Mouse (Mus musculus): ENCODE results near the gene Clspn. TPM values are rescaled to one million over a fixed set of nuclear protein-coding genes. Genes with fewer than 3 reads are reported as not detected.

The Clspn gene
- polyA plus RNA-seq, 1 experiment from 2014 or later, result 54.3 TPM

- Histone ChIP-seq H3K4me2 (no peak overlapping the region), H3K9me3 (ENCODE audit: low read depth, low read length) (no peaks in the 10 kb centered on the region), H3K9ac (no peak overlapping the region), H3K4me1 (ENCODE audit: insufficient read depth) (no peaks in the 10 kb centered on the region), H3K27me3 (ENCODE audit: insufficient read depth, low read length) (no peaks in the 10 kb centered on the region), H3K36me3 (ENCODE audit: insufficient read depth) (peaks cover 7% of the 10 kb centered on the region; the same call in 1 of the 2 replicates), H3K27ac (ENCODE audit: low read depth) (no peak overlapping the region), H3K4me3 (ENCODE audit: low read depth, low read length) (no peak overlapping the region)
- WGBS, result 89% methylated on average over 17 of the region's 17 CpGs
- no peak for TF ChIP-seq CTCF (IDR thresholded peaks at IDR 0.05; ENCODE audit: low read depth)
- DNase-seq (no peak), ATAC-seq (ENCODE audit: insufficient read depth) (no peak)
Measured at GRCm38 (mm10) chr4:126611991-126612390, 55.3 kb downstream of the Clspn start.

- Histone ChIP-seq H3K36me3 (ENCODE audit: insufficient read depth) (peaks cover 7% of the 10 kb centered on the region; the same call in 1 of the 2 replicates), H3K27me3 (ENCODE audit: insufficient read depth, low read length) (peaks cover 20% of the 10 kb centered on the region; the same call in 1 of the 2 replicates), H3K27ac (ENCODE audit: low read depth) (no peak overlapping the region), H3K9ac (no peak overlapping the region), H3K4me1 (ENCODE audit: insufficient read depth) (no peaks in the 10 kb centered on the region), H3K4me2 (no peak overlapping the region), H3K9me3 (ENCODE audit: low read depth, low read length) (no peaks in the 10 kb centered on the region), H3K4me3 (ENCODE audit: low read depth, low read length) (no peak overlapping the region)
- ATAC-seq (ENCODE audit: insufficient read depth) (no peak), DNase-seq (no peak)
- WGBS, result 79% methylated on average over 4 of the region's 4 CpGs
- TF ChIP-seq CTCF (IDR thresholded peaks at IDR 0.05; ENCODE audit: low read depth), result no peak
Measured at GRCm38 (mm10) chr4:126616312-126616711, 59.6 kb downstream of the Clspn start.

- 4% methylated on average over 33 of the region's 33 CpGs for WGBS
- Histone ChIP-seq H3K9ac (peak overlapping the region; percentile 50), H3K4me1 (ENCODE audit: insufficient read depth) (no peaks in the 10 kb centered on the region), H3K27ac (ENCODE audit: low read depth) (no peak overlapping the region), H3K9me3 (ENCODE audit: low read depth, low read length) (no peaks in the 10 kb centered on the region), H3K27me3 (ENCODE audit: insufficient read depth, low read length) (peaks cover 23% of the 10 kb centered on the region; the same call in 1 of the 2 replicates), H3K4me3 (ENCODE audit: low read depth, low read length) (peak overlapping the region; percentile 31), H3K36me3 (ENCODE audit: insufficient read depth) (no peaks in the 10 kb centered on the region), H3K4me2 (peak overlapping the region; percentile 65)
- no peak for TF ChIP-seq CTCF (IDR thresholded peaks at IDR 0.05; ENCODE audit: low read depth)
- peak; percentile 41 for DNase-seq
- ATAC-seq (ENCODE audit: insufficient read depth), result peak; percentile 60
Measured at GRCm38 (mm10) chr4:126619691-126620330, 63.1 kb downstream of the Clspn start.

DNA sequence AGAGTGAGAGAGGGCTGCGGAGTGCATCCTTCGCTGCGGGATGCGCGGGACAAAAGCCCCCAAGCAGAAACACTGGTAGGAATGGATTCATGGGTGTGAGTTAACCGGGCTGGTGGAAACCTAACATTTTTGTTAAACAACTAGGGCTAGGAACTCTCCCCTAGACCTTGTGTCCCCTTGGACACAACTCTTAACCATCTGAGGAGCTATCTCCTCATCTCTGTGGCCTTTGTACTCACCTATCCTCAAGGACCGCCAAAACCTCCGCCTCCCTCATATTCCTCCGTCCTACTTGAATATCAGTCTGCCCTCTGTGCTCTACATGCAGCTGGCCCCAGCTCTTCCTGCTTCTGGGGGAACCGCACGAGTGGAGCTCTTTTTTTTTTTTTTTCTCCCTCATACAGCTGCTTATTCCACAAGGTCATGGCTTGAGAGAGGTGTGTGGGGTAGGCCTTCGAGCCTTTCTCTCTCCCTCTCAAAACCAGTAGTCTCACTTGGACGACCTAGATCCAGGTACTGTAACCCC is 63.7 kb downstream of the Clspn start:
- Histone ChIP-seq H3K36me3 (ENCODE audit: insufficient read depth) (no peaks in the 10 kb centered on the region), H3K4me1 (ENCODE audit: insufficient read depth) (no peaks in the 10 kb centered on the region), H3K9me3 (ENCODE audit: low read depth, low read length) (no peaks in the 10 kb centered on the region), H3K27me3 (ENCODE audit: insufficient read depth, low read length) (peaks cover 23% of the 10 kb centered on the region; the same call in 1 of the 2 replicates), H3K9ac (peak overlapping the region; percentile 50), H3K27ac (ENCODE audit: low read depth) (no peak overlapping the region), H3K4me3 (ENCODE audit: low read depth, low read length) (peak overlapping the region; percentile 31), H3K4me2 (peak overlapping the region; percentile 65)
- WGBS, result 24% methylated on average over 13 of the region's 13 CpGs
- ATAC-seq (ENCODE audit: insufficient read depth), result no peak
- TF ChIP-seq CTCF (IDR thresholded peaks at IDR 0.05; ENCODE audit: low read depth), result no peak
- no peak for DNase-seq

- DNase-seq, result peak; percentile 79
- Histone ChIP-seq H3K4me3 (ENCODE audit: low read depth, low read length) (peak overlapping the region; percentile 18), H3K27ac (ENCODE audit: low read depth) (0 out of 2 replicates have a peak overlapping the region, but pooled peaks have one; percentile 19), H3K4me1 (ENCODE audit: insufficient read depth) (no peaks in the 10 kb centered on the region), H3K36me3 (ENCODE audit: insufficient read depth) (no peaks in the 10 kb centered on the region), H3K9ac (0 out of 2 replicates have a peak overlapping the region, but pooled peaks have one; percentile 2), H3K9me3 (ENCODE audit: low read depth, low read length) (no peaks in the 10 kb centered on the region), H3K27me3 (ENCODE audit: insufficient read depth, low read length) (no peaks in the 10 kb centered on the region), H3K4me2 (peak overlapping the region; percentile 58)
- peak; percentile 59 for TF ChIP-seq CTCF (IDR thresholded peaks at IDR 0.05; ENCODE audit: low read depth)
- ATAC-seq (ENCODE audit: insufficient read depth), result peak; percentile 65
- WGBS, result 3% methylated on average over 23 of the region's 23 CpGs
Measured at GRCm38 (mm10) chr4:126627021-126627681, 70.4 kb downstream of the Clspn start.

- Histone ChIP-seq H3K4me2 (no peak overlapping the region), H3K27ac (ENCODE audit: low read depth) (no peak overlapping the region), H3K4me1 (ENCODE audit: insufficient read depth) (no peaks in the 10 kb centered on the region), H3K36me3 (ENCODE audit: insufficient read depth) (no peaks in the 10 kb centered on the region), H3K27me3 (ENCODE audit: insufficient read depth, low read length) (no peaks in the 10 kb centered on the region), H3K9me3 (ENCODE audit: low read depth, low read length) (no peaks in the 10 kb centered on the region), H3K4me3 (ENCODE audit: low read depth, low read length) (no peak overlapping the region), H3K9ac (no peak overlapping the region)
- ATAC-seq (ENCODE audit: insufficient read depth), result no peak
- DNase-seq, result peak; percentile 47
- peak; percentile 4; the same call in 1 of the 2 replicates for TF ChIP-seq CTCF (IDR thresholded peaks at IDR 0.05; ENCODE audit: low read depth)
- WGBS, result 42% methylated on average over 2 of the region's 2 CpGs
Measured at GRCm38 (mm10) chr4:126631922-126632321, 75.2 kb downstream of the Clspn start.

GRCm38 (mm10) chr4:126632668-126633067 is 75.9 kb downstream of the Clspn start:
- TF ChIP-seq CTCF (IDR thresholded peaks at IDR 0.05; ENCODE audit: low read depth), result no peak
- no peak overlapping the region for H3K4me2 ChIP-seq
- no peak overlapping the region for H3K4me3 ChIP-seq (ENCODE audit: low read depth, low read length)
- H3K9me3 ChIP-seq (ENCODE audit: low read depth, low read length), result no peaks in the 10 kb centered on the region
- H3K27me3 ChIP-seq (ENCODE audit: insufficient read depth, low read length), result no peaks in the 10 kb centered on the region
- H3K27ac ChIP-seq (ENCODE audit: low read depth), result no peak overlapping the region
- no peaks in the 10 kb centered on the region for H3K4me1 ChIP-seq (ENCODE audit: insufficient read depth)
- no peak overlapping the region for H3K9ac ChIP-seq
- WGBS, result 49% methylated on average over 3 of the region's 3 CpGs
- H3K36me3 ChIP-seq (ENCODE audit: insufficient read depth), result no peaks in the 10 kb centered on the region
- ATAC-seq (ENCODE audit: insufficient read depth), result no peak
- DNase-seq, result no peak
